Mouse (Mus musculus): ENCODE results near the gene Gm10842.
A peak's percentile ranks its signal among the peaks of the same experiment; 100 is the strongest.

The Gm10842 gene

DNA sequence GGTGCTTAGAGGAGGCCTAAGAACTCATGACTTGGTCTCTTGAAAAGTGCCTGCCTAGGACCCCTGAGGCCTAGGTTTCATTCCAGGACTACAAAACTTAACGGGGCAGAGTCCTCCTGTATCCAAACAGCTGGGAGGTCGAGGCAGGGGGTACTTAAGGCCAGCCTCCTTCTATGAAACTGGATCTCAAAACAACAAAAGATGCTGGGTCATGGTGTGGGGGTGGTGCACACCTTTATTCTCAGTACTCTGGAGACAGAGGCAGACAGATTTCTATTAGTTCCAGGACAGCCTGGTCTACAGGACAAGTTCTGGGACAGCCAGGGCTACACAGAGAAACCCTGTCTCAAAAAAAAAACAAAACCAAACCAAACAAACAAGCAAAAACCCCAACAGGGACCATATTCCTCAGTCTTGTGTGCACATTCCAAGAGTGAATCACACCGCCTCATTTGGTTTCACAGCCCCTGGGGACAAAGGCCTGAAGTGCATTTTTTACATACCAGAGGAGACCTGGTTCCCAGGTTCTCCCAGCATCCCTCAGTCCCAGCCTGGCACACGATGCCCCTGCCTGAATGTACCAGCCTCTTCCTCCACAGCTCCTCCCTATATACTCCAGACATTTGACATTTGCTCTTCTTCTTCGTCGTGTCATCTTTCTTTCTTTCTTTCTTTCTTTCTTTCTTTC, 13.1 kb downstream of the Gm10842 start:
- peaks cover 5% of the 10 kb centered on the region for H3K27me3 ChIP-seq (ENCODE audit: insufficient read depth, low read length)
- H3K4me3 ChIP-seq (replicated peaks; ENCODE audit: low read length): no peak overlapping the region
- no peaks in the 10 kb centered on the region for H3K36me3 ChIP-seq (ENCODE audit: insufficient read depth, low read length)
- no peak for TF ChIP-seq NANOG (IDR thresholded peaks at IDR 0.05; ENCODE audit: borderline replicate concordance, low read length)
- TF ChIP-seq POU5F1 (IDR thresholded peaks at IDR 0.05; ENCODE audit: borderline replicate concordance, low read length): no peak
- no peaks in the 10 kb centered on the region for H3K9me3 ChIP-seq (ENCODE audit: low read length)
- peaks cover 89% of the 10 kb centered on the region for H3K4me1 ChIP-seq (replicated peaks; ENCODE audit: low read depth, low read length)

DNA sequence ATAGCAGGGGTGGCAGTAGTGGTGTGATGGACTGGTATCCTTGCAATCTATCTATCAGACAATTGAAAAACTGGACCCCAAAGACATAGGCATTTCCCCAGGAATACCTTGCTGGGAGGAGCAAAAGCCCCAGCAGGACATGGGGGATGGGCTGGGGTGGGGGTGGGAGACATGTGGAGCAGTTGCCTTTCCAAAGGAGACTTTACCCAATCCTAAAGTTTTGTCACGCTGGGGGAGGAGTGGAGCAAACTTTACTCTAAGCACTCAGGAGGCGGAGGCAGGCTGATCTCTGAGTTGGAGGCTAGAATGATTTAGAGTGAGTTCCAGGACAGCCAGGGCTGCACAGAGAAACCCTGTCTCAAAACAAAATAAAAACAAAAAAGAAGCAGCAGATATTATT, 14.7 kb downstream of the Gm10842 start:
- Histone ChIP-seq H3K9me3 (ENCODE audit: low read length) (no peaks in the 10 kb centered on the region), H3K4me1 (replicated peaks; ENCODE audit: low read depth, low read length) (peaks cover 90% of the 10 kb centered on the region), H3K36me3 (ENCODE audit: insufficient read depth, low read length) (no peaks in the 10 kb centered on the region), H3K27me3 (ENCODE audit: insufficient read depth, low read length) (peaks cover 21% of the 10 kb centered on the region), H3K4me3 (replicated peaks; ENCODE audit: low read length) (no peak overlapping the region)
- no peak for TF ChIP-seq CTCF (conservative IDR thresholded peaks at IDR 0.05; ENCODE audit: low read length)
- no peak for TF ChIP-seq NANOG (IDR thresholded peaks at IDR 0.05; ENCODE audit: borderline replicate concordance, low read length)
- TF ChIP-seq POU5F1 (IDR thresholded peaks at IDR 0.05; ENCODE audit: borderline replicate concordance, low read length): no peak

DNA sequence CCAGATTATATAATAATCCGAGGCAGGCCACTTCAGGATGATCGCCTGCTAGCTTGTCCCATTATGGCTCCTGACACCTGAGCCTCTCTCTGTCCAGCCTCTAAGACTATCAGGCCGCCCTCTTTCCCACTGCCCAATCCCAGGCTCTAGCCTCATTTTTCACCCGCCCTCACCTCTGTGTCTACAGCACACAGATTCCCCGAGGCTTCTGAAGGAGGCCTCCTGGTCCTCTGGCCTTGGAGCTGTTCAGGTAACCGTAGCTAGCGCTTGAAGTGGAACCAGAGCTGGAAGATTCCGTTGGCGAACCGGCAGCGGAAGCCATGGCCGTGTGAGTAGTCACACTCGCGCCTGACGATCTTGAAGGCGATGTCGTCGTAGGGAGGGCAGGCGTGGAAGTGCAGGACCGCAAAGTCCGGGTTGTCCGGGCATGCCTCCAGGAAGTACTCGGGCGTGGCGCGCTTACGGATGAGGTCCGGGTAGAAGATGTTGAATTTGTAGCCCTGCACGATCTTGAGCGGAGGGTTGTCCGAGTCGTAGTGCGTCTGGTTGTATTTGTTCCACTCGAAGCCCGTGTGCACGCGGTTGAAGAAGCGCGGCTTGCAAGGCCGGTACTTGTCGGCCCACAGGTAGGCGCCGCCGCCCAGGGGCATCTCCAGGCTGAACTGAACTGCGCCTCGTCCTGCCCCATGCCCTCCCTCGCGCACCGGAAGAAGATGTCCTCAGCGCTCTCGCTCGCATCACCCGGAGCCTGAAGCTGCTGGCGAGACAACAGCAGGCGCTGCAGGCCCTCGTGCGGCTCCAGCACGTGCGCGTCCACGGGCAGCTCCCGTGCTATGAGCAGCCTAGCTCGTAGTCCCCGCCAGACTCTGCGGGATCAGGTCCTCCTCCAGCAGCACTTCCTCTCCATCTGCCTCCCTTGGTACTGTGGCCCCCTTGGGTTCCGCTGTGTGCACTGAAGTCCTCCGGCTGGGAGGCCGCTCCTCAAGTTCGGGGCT, 18.1 kb downstream of the Gm10842 start:
- peaks cover 72% of the 10 kb centered on the region for H3K4me1 ChIP-seq (replicated peaks; ENCODE audit: low read depth, low read length)
- no peaks in the 10 kb centered on the region for H3K9me3 ChIP-seq (ENCODE audit: low read length)
- no peak for TF ChIP-seq NANOG (IDR thresholded peaks at IDR 0.05; ENCODE audit: borderline replicate concordance, low read length)
- no peak for TF ChIP-seq CTCF (conservative IDR thresholded peaks at IDR 0.05; ENCODE audit: low read length)
- TF ChIP-seq POU5F1 (IDR thresholded peaks at IDR 0.05; ENCODE audit: borderline replicate concordance, low read length): no peak
- H3K27me3 ChIP-seq (ENCODE audit: insufficient read depth, low read length): peaks cover 30% of the 10 kb centered on the region
- peaks cover 18% of the 10 kb centered on the region for H3K36me3 ChIP-seq (ENCODE audit: insufficient read depth, low read length)
- H3K4me3 ChIP-seq (replicated peaks; ENCODE audit: low read length): peak overlapping the region; percentile 75

DNA sequence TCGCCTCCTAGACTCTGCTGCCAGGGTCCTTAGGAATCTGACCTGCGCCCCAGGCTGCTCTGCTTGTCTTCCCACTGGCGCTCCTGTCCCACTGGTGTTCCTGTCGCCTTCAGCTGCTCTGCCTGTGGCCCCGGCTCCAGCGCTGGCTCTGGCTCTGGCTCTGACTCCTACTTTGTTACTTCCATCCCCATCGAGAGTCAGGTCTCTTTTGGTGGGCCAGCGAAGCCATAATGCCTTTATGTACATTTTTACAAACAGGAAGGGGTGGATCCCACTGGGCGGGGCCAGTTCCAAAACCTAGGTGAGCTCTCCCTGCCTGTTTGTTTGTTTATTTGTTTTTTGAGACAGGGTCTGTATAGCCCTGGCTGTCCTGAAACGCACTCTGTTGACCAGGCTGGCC, 20.1 kb downstream of the Gm10842 start:
- Histone ChIP-seq H3K27me3 (ENCODE audit: insufficient read depth, low read length) (peaks cover 30% of the 10 kb centered on the region), H3K4me1 (replicated peaks; ENCODE audit: low read depth, low read length) (peaks cover 65% of the 10 kb centered on the region), H3K4me3 (replicated peaks; ENCODE audit: low read length) (peak overlapping the region; percentile 75), H3K9me3 (ENCODE audit: low read length) (no peaks in the 10 kb centered on the region), H3K36me3 (ENCODE audit: insufficient read depth, low read length) (peaks cover 23% of the 10 kb centered on the region)
- TF ChIP-seq NANOG (IDR thresholded peaks at IDR 0.05; ENCODE audit: borderline replicate concordance, low read length) (no peak), CTCF (conservative IDR thresholded peaks at IDR 0.05; ENCODE audit: low read length) (no peak), POU5F1 (IDR thresholded peaks at IDR 0.05; ENCODE audit: borderline replicate concordance, low read length) (no peak)

DNA sequence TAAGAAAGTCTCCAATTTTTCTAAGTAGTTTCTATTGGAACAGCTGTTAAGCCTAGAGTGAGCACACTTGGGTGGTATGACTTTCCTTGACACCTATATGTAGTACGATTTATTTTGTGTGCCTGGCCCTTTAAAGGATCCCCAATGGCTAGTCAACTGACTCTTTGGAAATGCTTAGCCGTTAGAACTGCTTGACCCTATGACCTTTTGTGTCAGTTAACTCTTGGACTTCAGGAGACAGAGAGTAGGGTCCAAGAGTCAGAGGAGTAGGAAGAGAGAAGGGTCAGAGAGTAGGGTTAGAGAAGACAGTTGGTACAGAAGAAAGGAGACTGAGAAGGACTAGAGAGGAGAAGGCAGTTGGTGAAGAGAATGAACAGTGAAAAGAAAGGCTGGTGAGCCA, 31.8 kb downstream of the Gm10842 start, which contains the start of gene Tlk2:
TSS of gene Tlk2 (plus strand) at position 292 of the 400 bp plus-strand sequence.
- peaks cover 30% of the 10 kb centered on the region for H3K4me1 ChIP-seq (replicated peaks; ENCODE audit: low read depth, low read length)
- no peaks in the 10 kb centered on the region for H3K27me3 ChIP-seq (ENCODE audit: insufficient read depth, low read length)
- H3K4me3 ChIP-seq (replicated peaks; ENCODE audit: low read length): no peak within 1 kb of the TSS
- peaks cover 17% of the 10 kb centered on the region for H3K36me3 ChIP-seq (ENCODE audit: insufficient read depth, low read length)
- TF ChIP-seq POU5F1 (IDR thresholded peaks at IDR 0.05; ENCODE audit: borderline replicate concordance, low read length) (no peak), CTCF (conservative IDR thresholded peaks at IDR 0.05; ENCODE audit: low read length) (no peak), NANOG (IDR thresholded peaks at IDR 0.05; ENCODE audit: borderline replicate concordance, low read length) (no peak)
- H3K9me3 ChIP-seq (ENCODE audit: low read length): no peaks in the 10 kb centered on the region

DNA sequence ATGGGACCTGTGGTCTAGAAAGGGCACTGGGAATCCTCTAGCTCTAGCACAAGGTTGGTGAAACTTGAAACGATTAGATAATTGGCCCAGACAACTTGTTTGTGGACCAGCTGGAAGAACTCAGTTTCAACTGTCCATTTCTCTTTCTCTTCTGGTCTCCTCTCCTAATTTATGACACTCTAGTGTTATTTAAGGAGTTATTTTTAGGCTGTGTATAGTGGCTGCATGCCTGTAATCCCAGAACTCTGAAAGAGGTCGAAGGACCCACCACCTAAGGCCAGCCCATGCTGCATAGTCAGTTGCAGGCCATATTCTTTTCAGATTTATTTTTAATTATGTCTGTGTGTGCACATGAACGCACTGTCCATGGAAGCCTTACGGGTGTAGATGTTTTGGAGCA, 32.8 kb downstream of the Gm10842 start:
- no peak for TF ChIP-seq CTCF (conservative IDR thresholded peaks at IDR 0.05; ENCODE audit: low read length)
- TF ChIP-seq NANOG (IDR thresholded peaks at IDR 0.05; ENCODE audit: borderline replicate concordance, low read length): no peak
- TF ChIP-seq POU5F1 (IDR thresholded peaks at IDR 0.05; ENCODE audit: borderline replicate concordance, low read length): no peak
- Histone ChIP-seq H3K4me3 (replicated peaks; ENCODE audit: low read length) (no peak overlapping the region), H3K9me3 (ENCODE audit: low read length) (no peaks in the 10 kb centered on the region), H3K27me3 (ENCODE audit: insufficient read depth, low read length) (no peaks in the 10 kb centered on the region), H3K4me1 (replicated peaks; ENCODE audit: low read depth, low read length) (peaks cover 38% of the 10 kb centered on the region), H3K36me3 (ENCODE audit: insufficient read depth, low read length) (peaks cover 23% of the 10 kb centered on the region)

DNA sequence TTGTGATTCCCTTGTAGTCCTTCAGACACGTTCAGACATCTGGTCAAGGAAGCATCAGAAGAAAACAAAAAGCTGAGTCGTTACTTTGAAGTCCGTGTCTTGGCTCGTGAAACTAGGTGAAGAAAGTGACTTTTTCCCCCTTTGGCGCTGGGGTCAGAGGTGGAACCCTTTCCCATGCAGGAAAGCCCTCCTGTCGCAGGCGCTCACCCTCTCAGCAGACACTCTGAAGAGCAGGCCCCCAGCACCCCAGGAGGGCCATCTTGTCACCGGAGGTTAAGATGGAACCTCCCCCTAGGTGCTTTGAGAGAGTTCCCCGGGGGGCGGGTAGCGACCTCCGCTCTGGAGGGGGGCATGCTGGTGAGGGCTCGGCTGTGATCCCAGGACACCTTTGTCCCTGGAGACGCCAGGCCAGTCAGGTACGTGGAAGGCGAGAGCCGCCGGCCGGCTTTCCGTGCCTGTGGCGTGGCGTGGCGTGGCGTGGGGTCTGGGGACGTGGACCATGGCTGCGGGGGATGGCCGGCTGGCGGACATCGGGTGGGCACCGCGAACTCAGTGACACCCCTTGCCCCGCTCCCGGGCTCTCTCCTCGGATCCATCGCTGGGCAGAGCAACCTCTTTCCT, 33.9 kb downstream of the Gm10842 start:
- H3K27me3 ChIP-seq (ENCODE audit: insufficient read depth, low read length): no peaks in the 10 kb centered on the region
- H3K36me3 ChIP-seq (ENCODE audit: insufficient read depth, low read length): peaks cover 32% of the 10 kb centered on the region
- TF ChIP-seq POU5F1 (IDR thresholded peaks at IDR 0.05; ENCODE audit: borderline replicate concordance, low read length): no peak
- no peak for TF ChIP-seq NANOG (IDR thresholded peaks at IDR 0.05; ENCODE audit: borderline replicate concordance, low read length)
- TF ChIP-seq CTCF (conservative IDR thresholded peaks at IDR 0.05; ENCODE audit: low read length): no peak
- peak overlapping the region; percentile 91 for H3K4me3 ChIP-seq (replicated peaks; ENCODE audit: low read length)
- H3K9me3 ChIP-seq (ENCODE audit: low read length): no peaks in the 10 kb centered on the region
- peaks cover 45% of the 10 kb centered on the region for H3K4me1 ChIP-seq (replicated peaks; ENCODE audit: low read depth, low read length)

DNA sequence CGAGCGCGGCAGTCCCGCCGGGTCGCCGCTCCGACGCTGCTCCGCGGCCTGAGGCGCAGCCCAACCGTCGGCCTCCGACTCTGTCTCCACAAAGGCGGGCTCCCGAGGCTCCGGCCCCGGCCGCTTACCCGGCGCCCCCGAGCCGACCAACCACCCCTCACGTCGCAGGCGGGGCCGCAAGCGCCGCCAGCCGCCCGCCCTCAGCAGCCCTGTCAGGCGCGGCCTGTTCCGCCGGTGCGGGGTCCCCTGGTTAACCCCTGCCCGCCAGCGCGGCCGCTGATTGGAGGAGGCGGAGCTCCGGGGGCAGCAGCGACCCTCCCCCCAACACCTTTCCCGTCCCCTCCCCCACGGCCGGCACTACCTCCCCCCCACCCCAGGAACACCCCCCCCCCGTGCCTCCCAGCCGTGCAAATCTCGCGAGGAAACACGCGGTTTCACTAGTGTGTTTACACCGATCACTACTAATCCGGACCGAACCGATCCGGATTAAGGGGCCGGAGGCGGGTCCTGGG, 34.5 kb downstream of the Gm10842 start:
- peak overlapping the region; percentile 91 for H3K4me3 ChIP-seq (replicated peaks; ENCODE audit: low read length)
- no peaks in the 10 kb centered on the region for H3K27me3 ChIP-seq (ENCODE audit: insufficient read depth, low read length)
- H3K4me1 ChIP-seq (replicated peaks; ENCODE audit: low read depth, low read length): peaks cover 45% of the 10 kb centered on the region
- peaks cover 37% of the 10 kb centered on the region for H3K36me3 ChIP-seq (ENCODE audit: insufficient read depth, low read length)
- no peak for TF ChIP-seq NANOG (IDR thresholded peaks at IDR 0.05; ENCODE audit: borderline replicate concordance, low read length)
- TF ChIP-seq CTCF (conservative IDR thresholded peaks at IDR 0.05; ENCODE audit: low read length): no peak
- no peak for TF ChIP-seq POU5F1 (IDR thresholded peaks at IDR 0.05; ENCODE audit: borderline replicate concordance, low read length)
- H3K9me3 ChIP-seq (ENCODE audit: low read length): no peaks in the 10 kb centered on the region
